Mouse (Mus musculus) forebrain, embryonic 10.5 days (tissue): Measurements from ENCODE around the gene Speg. TPM values are rescaled to one million over a fixed set of nuclear protein-coding genes. Genes with fewer than 3 reads are reported as not detected.

Experiments used
- DNase-seq: peaks from one replicate; pipeline ENCODE4 v3.0.0-alpha.2; 2017; ENCODE audit warnings: low spot score; ENCODE audit errors: extremely low spot score
- H3K27ac ChIP-seq: fragments of 300-500 bp; sonication (generic); 2 replicates; pipeline ENCODE4 v1.5.1; 2016; ENCODE audit warnings: mild to moderate bottlenecking
- H3K27me3 ChIP-seq: fragments of 300-500 bp; sonication (generic); 2 replicates; pipeline ENCODE4 v1.6.1; 2016; ENCODE audit warnings: mild to moderate bottlenecking; ENCODE audit not compliant: poor library complexity, severe bottlenecking
- H3K36me3 ChIP-seq: fragments of 300-500 bp; sonication (generic); replicated peaks from 2 replicates; pipeline ENCODE4 v1.6.1; 2016; ENCODE audit warnings: mild to moderate bottlenecking, moderate library complexity
- H3K4me1 ChIP-seq: fragments of 300-500 bp; sonication (generic); 2 replicates; pipeline ENCODE4 v1.6.1; 2016
- H3K4me3 ChIP-seq: fragments of 300-500 bp; sonication (generic); 2 replicates; pipeline ENCODE4 v1.5.1; 2016; ENCODE audit warnings: mild to moderate bottlenecking, moderate library complexity
- H3K9me3 ChIP-seq: fragments of 300-500 bp; sonication (generic); 2 replicates; pipeline ENCODE4 v1.6.1; 2016; ENCODE audit warnings: mild to moderate bottlenecking, moderate library complexity
- WGBS: fragments of 180-500 bp; shearing (Covaris S2); methylation state at CpG from one replicate; pipeline ENCODE4 v1.1.7; 2016; 5-methylcytosine and 5-hydroxymethylcytosine counted together
- polyA plus RNA-seq: library from polyadenylated mRNA; unstranded; fragments of >200 nt; fragmentation: Nextera tagmentation; extraction: Ambion mirVana; gene quantifications from 2 replicates; pipeline ENCODE4 v1.2.1, GENCODE M21; 2016

The Speg gene
- polyA plus RNA-seq, 1 experiment from 2014 or later = 23.2 TPM

- no peak for DNase-seq
- Histone ChIP-seq H3K27me3 (0 out of 2 replicates have a peak, but pooled peaks cover 6% of the 10 kb centered on the region), H3K36me3 (peaks cover 18% of the 10 kb centered on the region), H3K27ac (no peak overlapping the region), H3K4me1 (peaks cover 12% of the 10 kb centered on the region), H3K4me3 (no peak overlapping the region), H3K9me3 (no peaks in the 10 kb centered on the region)
- WGBS = 91% methylated on average over 3 of the region's 3 CpGs
Measured at GRCm38 (mm10) chr1:75412196-75412595, 37.1 kb downstream of the Speg start.

- peaks cover 11% of the 10 kb centered on the region for H3K36me3 ChIP-seq
- H3K27me3 ChIP-seq = 0 out of 2 replicates have a peak, but pooled peaks cover 14% of the 10 kb centered on the region
- WGBS = 52% methylated on average over 3 of the region's 3 CpGs
- H3K4me3 ChIP-seq = no peak overlapping the region
- no peak overlapping the region for H3K27ac ChIP-seq
- peaks cover 12% of the 10 kb centered on the region for H3K4me1 ChIP-seq
- no peaks in the 10 kb centered on the region for H3K9me3 ChIP-seq
- no peak for DNase-seq
Measured at GRCm38 (mm10) chr1:75413749-75414148, 38.7 kb downstream of the Speg start.

- no peaks in the 10 kb centered on the region for H3K36me3 ChIP-seq
- peak overlapping the region; percentile 84 for H3K27ac ChIP-seq
- WGBS = 2% methylated on average over 20 of the region's 20 CpGs
- H3K9me3 ChIP-seq = no peaks in the 10 kb centered on the region
- peak overlapping the region; percentile 53 for H3K4me3 ChIP-seq
- DNase-seq = no peak
- H3K27me3 ChIP-seq = peaks cover 74% of the 10 kb centered on the region
- peaks cover 56% of the 10 kb centered on the region for H3K4me1 ChIP-seq
Measured at GRCm38 (mm10) chr1:75421794-75422193, 46.7 kb downstream of the Speg start.

GRCm38 (mm10) chr1:75422216-75422822 is 47.2 kb downstream of the Speg start:
- DNase-seq = no peak
- WGBS = 2% methylated on average over 32 of the region's 32 CpGs
- H3K27me3 ChIP-seq = peaks cover 79% of the 10 kb centered on the region

GRCm38 (mm10) chr1:75422823-75423471 is 47.9 kb downstream of the Speg start:
- Histone ChIP-seq H3K9me3 (no peaks in the 10 kb centered on the region), H3K4me1 (peaks cover 67% of the 10 kb centered on the region), H3K4me3 (peak overlapping the region; percentile 53), H3K27me3 (peaks cover 86% of the 10 kb centered on the region), H3K36me3 (no peaks in the 10 kb centered on the region), H3K27ac (peak overlapping the region; percentile 84)
- WGBS = under 1% methylated on average over 71 of the region's 71 CpGs
- DNase-seq = peak; percentile 54

More at GRCm38 (mm10) chr1:75422216-75422822, 47.2 kb downstream of the Speg start:
- no peaks in the 10 kb centered on the region for H3K36me3 ChIP-seq
- H3K27ac ChIP-seq = peak overlapping the region; percentile 84
- peaks cover 60% of the 10 kb centered on the region for H3K4me1 ChIP-seq
- H3K4me3 ChIP-seq = peak overlapping the region; percentile 53
- no peaks in the 10 kb centered on the region for H3K9me3 ChIP-seq

GRCm38 (mm10) chr1:75423780-75424390 is 48.8 kb downstream of the Speg start:
- H3K36me3 ChIP-seq = no peaks in the 10 kb centered on the region
- DNase-seq = no peak
- H3K9me3 ChIP-seq = no peaks in the 10 kb centered on the region
- peak overlapping the region; percentile 84 for H3K27ac ChIP-seq
- peak overlapping the region; percentile 53; the same call in 1 of the 2 replicates for H3K4me3 ChIP-seq
- WGBS = 22% methylated on average over 11 of the region's 11 CpGs
- peaks cover 86% of the 10 kb centered on the region for H3K27me3 ChIP-seq
- H3K4me1 ChIP-seq = peaks cover 71% of the 10 kb centered on the region

GRCm38 (mm10) chr1:75425796-75426471 is 50.8 kb downstream of the Speg start:
- peak; percentile 78 for DNase-seq
- no peak overlapping the region for H3K27ac ChIP-seq
- no peaks in the 10 kb centered on the region for H3K36me3 ChIP-seq
- H3K9me3 ChIP-seq = no peaks in the 10 kb centered on the region
- peaks cover 91% of the 10 kb centered on the region for H3K4me1 ChIP-seq
- H3K4me3 ChIP-seq = no peak overlapping the region
- H3K27me3 ChIP-seq = peaks cover 80% of the 10 kb centered on the region
- 39% methylated on average over 10 of the region's 10 CpGs for WGBS

GRCm38 (mm10) chr1:75435475-75436328 is 60.6 kb downstream of the Speg start, which contains the start of gene Gmppa:
Gene Gmppa (plus strand): TSS chr1:75435930.
- peak within 1 kb of the TSS; percentile 86 for H3K27ac ChIP-seq
- peak; percentile 83 for DNase-seq
- peaks cover 36% of the 10 kb centered on the region for H3K4me1 ChIP-seq
- no peaks in the 10 kb centered on the region for H3K9me3 ChIP-seq
- peaks cover 16% of the 10 kb centered on the region for H3K27me3 ChIP-seq
- H3K36me3 ChIP-seq = peaks cover 6% of the 10 kb centered on the region
- peak within 1 kb of the TSS; percentile 72 for H3K4me3 ChIP-seq
- 7% methylated on average over 28 of the region's 28 CpGs for WGBS

GRCm38 (mm10) chr1:75438782-75439181 is 63.7 kb downstream of the Speg start:
- Histone ChIP-seq H3K27me3 (peaks cover 23% of the 10 kb centered on the region), H3K9me3 (no peaks in the 10 kb centered on the region), H3K36me3 (peaks cover 20% of the 10 kb centered on the region), H3K4me1 (peaks cover 50% of the 10 kb centered on the region), H3K27ac (no peak overlapping the region), H3K4me3 (no peak overlapping the region)
- 73% methylated on average over 8 of the region's 9 CpGs for WGBS
- DNase-seq = no peak

GRCm38 (mm10) chr1:75440661-75441060 is 65.6 kb downstream of the Speg start:
- Histone ChIP-seq H3K4me3 (no peak overlapping the region), H3K27me3 (peaks cover 42% of the 10 kb centered on the region), H3K36me3 (peaks cover 20% of the 10 kb centered on the region), H3K9me3 (no peaks in the 10 kb centered on the region), H3K27ac (no peak overlapping the region), H3K4me1 (peaks cover 64% of the 10 kb centered on the region)
- WGBS = 94% methylated on average over 7 of the region's 7 CpGs
- DNase-seq = no peak

- Histone ChIP-seq H3K27ac (peak overlapping the region; percentile 40; the same call in 1 of the 2 replicates), H3K4me3 (no peak overlapping the region), H3K4me1 (peaks cover 64% of the 10 kb centered on the region), H3K9me3 (no peaks in the 10 kb centered on the region), H3K27me3 (peaks cover 51% of the 10 kb centered on the region), H3K36me3 (peaks cover 20% of the 10 kb centered on the region)
- 87% methylated on average over 15 of the region's 15 CpGs for WGBS
- no peak for DNase-seq
Measured at GRCm38 (mm10) chr1:75441471-75441996, 66.4 kb downstream of the Speg start.

GRCm38 (mm10) chr1:75442171-75442570 is 67.1 kb downstream of the Speg start:
- no peaks in the 10 kb centered on the region for H3K9me3 ChIP-seq
- peaks cover 20% of the 10 kb centered on the region for H3K36me3 ChIP-seq
- H3K4me1 ChIP-seq = peaks cover 64% of the 10 kb centered on the region
- no peak for DNase-seq
- WGBS = 76% methylated on average over 9 of the region's 9 CpGs
- H3K4me3 ChIP-seq = no peak overlapping the region
- peaks cover 57% of the 10 kb centered on the region for H3K27me3 ChIP-seq
- peak overlapping the region; percentile 81 for H3K27ac ChIP-seq
